Mouse (Mus musculus): Measurements from ENCODE around the gene Ttll10.
A peak's percentile ranks its signal among the peaks of the same experiment; 100 is the strongest.

Gene Ttll10

GRCm38 (mm10) chr4:156067256-156067949, 8.2 kb upstream of the Ttll10 start:
- DNase-seq (ENCODE audit: low read depth, low spot score) = peak; percentile 46

GRCm38 (mm10) chr4:156065156-156065894, 6.1 kb upstream of the Ttll10 start:
- DNase-seq (ENCODE audit: low read depth, low spot score) = no peak

- no peak for DNase-seq (ENCODE audit: low read depth, low spot score)
These were observed 5.3 kb upstream of the Ttll10 start for GRCm38 (mm10) chr4:156064510-156064897.

DNA sequence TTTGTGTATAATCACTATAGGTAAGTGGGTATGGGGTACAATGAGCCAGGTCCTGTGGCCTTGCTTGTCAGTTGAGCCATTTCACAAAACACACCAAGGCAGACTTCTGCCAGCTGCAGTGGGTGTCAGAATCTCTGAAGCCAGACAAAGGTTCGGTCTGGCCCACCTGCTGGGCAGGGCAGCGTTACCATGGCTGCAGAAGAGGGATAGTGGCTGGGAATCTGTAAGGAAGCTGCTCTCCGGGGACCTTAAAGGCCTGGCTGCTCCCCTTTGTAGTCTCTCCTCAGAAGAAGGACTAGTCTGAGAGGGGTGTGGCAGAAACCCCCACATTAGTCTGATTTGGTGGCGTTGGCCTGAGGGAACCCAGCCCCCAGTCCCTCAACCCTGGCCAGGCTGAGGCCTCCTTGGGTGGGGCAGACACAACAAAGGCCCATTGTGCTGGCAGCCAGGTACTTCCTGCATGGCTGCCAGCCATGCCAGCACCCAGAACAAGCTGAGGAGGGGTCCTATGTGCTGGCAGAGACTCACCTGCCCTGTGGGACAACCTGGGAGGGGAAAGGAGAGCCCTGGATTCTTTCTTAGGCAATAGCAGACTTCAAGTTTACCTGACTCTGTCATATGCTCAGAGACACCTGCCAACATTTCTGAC, 4.8 kb upstream of the Ttll10 start:
- no peak for DNase-seq (ENCODE audit: low read depth, low spot score)

GRCm38 (mm10) chr4:156059713-156060112, 499 bp upstream of the Ttll10 start:
- DNase-seq (ENCODE audit: low read depth, low spot score) = no peak

GRCm38 (mm10) chr4:156058826-156059225, 388 bp downstream of the Ttll10 start:
- DNase-seq (ENCODE audit: low read depth, low spot score) = no peak

- no peak for DNase-seq (ENCODE audit: low read depth, low spot score)
These were observed 1.5 kb downstream of the Ttll10 start for GRCm38 (mm10) chr4:156057702-156058101.

DNA sequence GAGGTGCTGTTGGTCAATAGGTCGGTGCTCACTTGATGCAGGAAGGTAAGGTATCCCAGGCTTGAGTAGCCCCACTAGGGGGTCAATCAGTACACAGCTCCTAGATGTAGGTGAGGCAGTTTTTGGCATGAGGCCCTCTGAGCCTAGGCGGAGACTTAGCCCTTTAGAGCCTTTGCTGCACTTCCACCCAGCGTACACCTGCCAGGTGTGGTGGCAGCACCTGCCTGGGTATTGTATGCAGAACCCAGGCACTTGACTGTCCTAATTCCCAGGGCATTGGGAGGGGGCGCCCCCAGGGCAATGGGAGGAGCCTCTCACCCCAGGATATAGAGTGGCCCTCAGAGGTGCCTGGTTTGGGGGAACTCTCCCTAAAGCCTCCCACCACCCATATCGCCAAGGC, 4.0 kb downstream of the Ttll10 start:
- DNase-seq (ENCODE audit: low read depth, low spot score) = no peak

- no peak for DNase-seq (ENCODE audit: low read depth, low spot score)
These were observed 4.6 kb downstream of the Ttll10 start for GRCm38 (mm10) chr4:156054606-156055005.

- DNase-seq (ENCODE audit: low read depth, low spot score) = no peak
These were observed 5.1 kb downstream of the Ttll10 start for GRCm38 (mm10) chr4:156054130-156054529.

DNA sequence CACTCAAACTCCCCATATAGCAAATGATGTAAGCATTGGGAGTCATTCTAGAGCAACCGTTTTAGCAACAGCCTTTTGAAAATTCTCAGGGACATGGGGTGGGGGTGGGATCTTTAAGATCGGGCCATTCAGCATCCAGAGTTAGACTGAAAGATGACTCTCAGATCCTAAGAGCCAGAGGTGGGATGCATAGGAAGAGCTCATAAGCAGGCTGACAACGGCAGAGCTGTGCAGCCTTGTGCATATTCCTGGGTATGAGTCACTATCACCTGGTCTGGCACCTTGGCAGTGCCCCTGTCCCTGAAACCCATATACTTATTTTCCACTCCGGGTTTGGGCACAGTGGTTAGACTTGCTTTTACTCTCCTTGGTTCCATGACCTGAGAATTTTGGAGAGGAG, 6.1 kb downstream of the Ttll10 start:
- no peak for DNase-seq (ENCODE audit: low read depth, low spot score)

DNA sequence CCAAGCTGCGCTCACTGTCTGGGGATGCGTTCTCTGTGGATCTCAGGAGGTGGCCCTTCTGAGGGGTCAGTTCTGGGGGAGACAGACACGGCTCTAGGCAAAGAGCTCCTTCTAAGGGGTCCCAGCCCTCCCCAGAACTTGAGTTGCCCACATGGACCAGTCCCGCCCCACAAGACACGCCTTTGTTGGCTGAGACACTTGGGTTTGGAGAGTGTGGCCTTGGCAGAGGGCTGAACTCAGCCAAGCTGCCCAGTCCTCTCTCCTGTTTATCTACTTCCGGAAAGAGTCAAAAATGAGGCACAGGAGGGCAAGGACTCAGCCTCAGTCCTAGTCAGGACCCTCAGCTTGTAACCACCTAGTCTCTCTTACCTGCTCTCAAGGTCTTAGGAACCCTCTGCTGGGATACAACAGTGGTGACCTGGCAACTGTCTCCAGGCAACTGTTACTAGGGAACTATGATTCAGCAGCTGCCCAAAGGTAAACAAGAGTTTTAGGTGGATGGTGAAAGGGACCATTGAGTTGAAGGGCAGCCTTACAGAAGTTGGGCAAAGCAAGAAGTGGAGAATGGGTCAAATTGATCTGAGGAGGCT, 8.7 kb downstream of the Ttll10 start:
- DNase-seq (ENCODE audit: low read depth, low spot score) = no peak

GRCm38 (mm10) chr4:156049779-156050178, 9.4 kb downstream of the Ttll10 start:
- DNase-seq (ENCODE audit: low read depth, low spot score) = no peak

DNA sequence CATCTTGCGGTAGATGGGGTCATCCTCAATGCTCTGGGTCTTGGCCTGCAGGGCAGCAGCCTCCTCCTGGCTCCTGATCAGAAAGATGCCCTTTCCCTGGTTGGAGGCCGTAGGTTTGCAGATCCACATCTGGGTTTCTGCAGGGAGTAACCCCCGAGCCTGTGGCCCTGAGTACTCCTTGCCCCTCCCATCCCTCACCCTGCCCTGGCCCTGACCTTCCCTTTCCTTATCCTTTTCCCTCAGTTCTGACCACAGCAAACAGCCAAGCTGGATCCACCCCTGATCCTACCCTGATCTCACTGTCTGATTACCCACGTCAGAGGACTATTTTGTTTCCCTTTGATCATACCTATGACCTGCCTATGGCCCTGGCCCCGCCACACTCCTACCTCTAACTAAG, 14.5 kb downstream of the Ttll10 start:
- DNase-seq (ENCODE audit: low read depth, low spot score) = no peak

GRCm38 (mm10) chr4:156034901-156035300, 24.3 kb downstream of the Ttll10 start:
- peak; percentile 62 for DNase-seq (ENCODE audit: low read depth, low spot score)

GRCm38 (mm10) chr4:156034301-156034700, 24.9 kb downstream of the Ttll10 start:
- peak; percentile 17 for DNase-seq (ENCODE audit: low read depth, low spot score)

DNA sequence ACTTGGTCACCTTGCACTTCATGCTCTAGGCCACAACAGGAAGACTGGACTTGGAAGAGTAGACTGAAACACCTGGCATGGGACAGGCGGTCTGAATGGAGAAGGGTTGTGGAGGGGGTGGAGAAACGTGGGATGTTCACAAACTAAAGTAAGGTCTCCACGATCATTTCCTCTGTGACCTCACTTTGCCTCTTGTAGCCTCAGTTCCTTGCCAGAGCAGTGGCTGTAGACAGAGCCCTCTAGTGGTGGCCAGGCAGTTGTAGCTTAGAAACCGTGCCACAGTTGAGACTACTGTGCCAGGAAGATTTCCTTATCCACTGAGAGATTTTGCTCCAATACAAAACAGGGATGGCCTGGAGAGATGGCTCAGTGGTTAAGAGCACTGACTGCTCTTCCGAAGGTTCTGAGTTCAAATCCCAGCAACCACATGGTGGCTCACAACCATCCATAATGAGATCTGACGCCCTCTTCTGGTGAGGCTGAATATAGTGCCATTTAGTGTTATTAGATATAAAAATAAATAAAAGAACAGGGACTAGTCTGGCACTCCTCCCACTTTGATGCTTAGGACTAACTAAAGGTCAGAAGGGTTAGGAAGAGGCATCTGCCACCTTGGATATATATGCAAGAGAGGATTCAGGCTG, 25.6 kb downstream of the Ttll10 start:
- DNase-seq (ENCODE audit: low read depth, low spot score) = peak; percentile 90

DNA sequence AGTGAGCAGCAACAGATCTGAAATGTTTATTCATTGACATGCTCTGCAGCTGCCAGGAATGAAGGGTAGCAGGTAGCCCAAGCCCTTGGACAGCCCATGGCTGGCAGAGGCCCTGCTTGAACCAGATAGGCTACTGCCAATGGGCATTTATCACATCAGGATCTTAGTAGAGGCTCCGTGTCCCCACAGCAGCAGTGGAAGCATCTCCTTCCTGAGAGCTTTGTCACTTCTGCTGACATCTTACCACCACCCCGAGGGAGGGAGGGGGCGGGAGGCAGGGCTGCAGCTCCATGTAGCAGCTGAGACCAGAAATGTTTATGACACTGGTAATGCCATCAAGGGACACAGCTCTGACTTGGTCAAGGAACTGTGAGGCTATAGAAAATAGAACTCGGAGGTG, 26.4 kb downstream of the Ttll10 start:
- peak; percentile 74 for DNase-seq (ENCODE audit: low read depth, low spot score)

DNA sequence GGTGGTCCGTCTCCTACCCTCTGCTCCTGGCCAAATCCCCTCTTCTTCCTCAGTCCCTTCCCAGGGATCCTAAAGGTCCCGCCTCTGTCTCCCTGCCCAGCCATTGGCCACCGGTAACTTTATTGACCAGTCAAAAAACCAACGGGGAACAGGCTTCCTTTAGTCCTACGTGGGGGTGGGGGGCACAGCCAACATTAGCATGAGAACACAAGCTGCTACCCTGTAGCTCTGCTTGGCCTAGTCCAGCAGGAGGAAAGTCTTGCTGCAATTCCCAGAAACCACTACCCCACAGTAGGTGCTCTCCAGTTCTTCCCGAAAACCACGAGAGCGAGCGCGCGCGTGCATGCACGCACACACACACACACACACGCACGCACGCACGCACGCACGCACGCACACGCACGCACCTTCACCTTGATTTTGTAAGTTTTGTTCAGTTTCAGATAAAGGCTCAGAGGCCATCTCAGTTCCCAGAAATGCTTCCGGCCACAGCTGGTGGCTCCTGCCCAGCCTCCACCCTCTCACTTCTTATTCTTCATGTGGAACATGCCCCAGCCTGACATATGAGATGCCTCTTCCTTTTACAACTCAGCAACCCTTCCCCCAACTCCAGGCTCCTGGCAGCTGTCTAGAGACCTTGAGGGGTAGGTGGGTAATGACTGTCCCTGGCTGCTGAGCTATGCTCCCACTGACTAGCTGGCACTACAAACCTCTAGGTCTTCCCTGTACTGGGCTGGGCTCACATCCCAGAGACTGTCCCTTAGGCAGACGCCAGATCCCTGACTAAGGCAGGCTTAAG, 27.4 kb downstream of the Ttll10 start:
- peak; percentile 78 for DNase-seq (ENCODE audit: low read depth, low spot score)

- no peak for DNase-seq (ENCODE audit: low read depth, low spot score)
These were observed 28.0 kb downstream of the Ttll10 start for GRCm38 (mm10) chr4:156031255-156031592.

DNA sequence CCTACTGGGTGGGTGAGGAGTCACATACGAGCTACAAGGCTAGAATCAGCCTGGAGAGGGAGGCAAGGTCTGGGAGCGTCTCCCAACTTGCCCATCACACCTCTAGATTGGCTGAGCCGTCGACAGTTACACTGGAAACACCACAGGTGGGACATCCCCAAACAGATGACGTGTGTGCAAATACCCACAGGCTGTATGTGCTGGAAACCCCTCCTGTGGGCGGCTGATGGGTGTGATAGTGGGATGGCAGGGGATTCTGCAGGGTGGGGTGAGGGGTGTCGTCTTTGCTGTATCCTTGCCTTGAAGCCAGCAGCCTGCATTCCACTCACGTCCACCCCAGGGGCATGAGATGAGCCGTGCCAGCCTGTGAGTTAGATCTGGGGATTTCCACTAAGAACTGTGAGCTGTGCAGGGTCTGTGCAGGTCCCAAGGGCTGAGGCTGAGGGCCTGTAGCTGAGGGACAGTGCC, 28.5 kb downstream of the Ttll10 start:
- DNase-seq (ENCODE audit: low read depth, low spot score) = peak; percentile 87
